Mouse (Mus musculus) forebrain, embryonic 15.5 days (tissue): ENCODE data around the gene Krt27. TPM values are rescaled to one million over a fixed set of nuclear protein-coding genes. Genes with fewer than 3 reads are reported as not detected.

Experiments used
- ATAC-seq: fragments of 200-750 bp; cut with Nextera tagmentation; replicated peaks from 2 replicates; pipeline ENCODE4 v1.8.0; 2017; ENCODE audit warnings: mild to moderate bottlenecking, moderate TSS enrichment, moderate library complexity
- H3K27ac ChIP-seq: fragments of 300-500 bp; sonication (generic); replicated peaks from 2 replicates; pipeline ENCODE4 v1.5.1; 2015; ENCODE audit warnings: mild to moderate bottlenecking, inconsistent platforms
- H3K27me3 ChIP-seq: fragments of 300-500 bp; sonication (generic); 2 replicates; pipeline ENCODE4 v1.6.1; 2015; ENCODE audit warnings: inconsistent platforms
- H3K36me3 ChIP-seq: fragments of 300-500 bp; sonication (generic); 2 replicates; pipeline ENCODE4 v1.6.1; 2015; ENCODE audit warnings: mild to moderate bottlenecking, inconsistent platforms
- H3K4me1 ChIP-seq: fragments of 300-500 bp; sonication (generic); 2 replicates; pipeline ENCODE4 v1.6.1; 2015; ENCODE audit warnings: inconsistent platforms
- H3K4me2 ChIP-seq: fragments of 300-500 bp; sonication (generic); replicated peaks from 2 replicates; pipeline ENCODE4 v1.6.1; 2015; ENCODE audit warnings: mild to moderate bottlenecking, inconsistent platforms
- H3K4me3 ChIP-seq: fragments of 300-500 bp; sonication (generic); 2 replicates; pipeline ENCODE4 v1.5.1; 2015; ENCODE audit warnings: mild to moderate bottlenecking, inconsistent platforms
- H3K9ac ChIP-seq: fragments of 300-500 bp; sonication (generic); replicated peaks from 2 replicates; pipeline ENCODE4 v1.6.1; 2015; ENCODE audit warnings: mild to moderate bottlenecking, inconsistent platforms
- H3K9me3 ChIP-seq: fragments of 300-500 bp; sonication (generic); 2 replicates; pipeline ENCODE4 v1.6.1; 2016; ENCODE audit warnings: inconsistent platforms
- WGBS: fragments of 180-500 bp; shearing (Covaris S2); methylation state at CpG from one replicate; pipeline ENCODE4 v1.1.7; 2015; ENCODE audit warnings: mixed read lengths; 5-methylcytosine and 5-hydroxymethylcytosine counted together
- polyA plus RNA-seq: library from polyadenylated mRNA; unstranded; fragments of >200 nt; fragmentation: Nextera tagmentation; extraction: Ambion mirVana; gene quantifications from 2 replicates; pipeline ENCODE4 v1.2.1, GENCODE M21; 2015

The Krt27 gene
- polyA plus RNA-seq, result not detected in 2 replicates

- Histone ChIP-seq H3K27me3 (no peaks in the 10 kb centered on the region), H3K9ac (no peak within 1 kb of the TSS), H3K4me1 (no peaks in the 10 kb centered on the region), H3K9me3 (no peaks in the 10 kb centered on the region), H3K4me3 (no peak within 1 kb of the TSS), H3K36me3 (no peaks in the 10 kb centered on the region), H3K4me2 (no peak within 1 kb of the TSS), H3K27ac (no peak within 1 kb of the TSS)
- 77% methylated on average over 12 of the region's 12 CpGs for WGBS
- ATAC-seq, result no peak
Observed at GRCm38 (mm10) chr11:99351004-99351403, at the start of gene Krt27. Gene Krt27, minus strand, starts transcription at chr11:99351104.

GRCm38 (mm10) chr11:99399956-99400549 lies 49.1 kb upstream of the Krt27 start:
- Histone ChIP-seq H3K4me1 (no peaks in the 10 kb centered on the region), H3K36me3 (no peaks in the 10 kb centered on the region), H3K27ac (no peak overlapping the region), H3K4me2 (no peak overlapping the region), H3K9me3 (no peaks in the 10 kb centered on the region), H3K27me3 (no peaks in the 10 kb centered on the region), H3K4me3 (no peak overlapping the region), H3K9ac (no peak overlapping the region)
- ATAC-seq, result no peak
- 88% methylated on average over 13 of the region's 13 CpGs for WGBS

- H3K36me3 ChIP-seq, result no peaks in the 10 kb centered on the region
- no peak overlapping the region for H3K4me2 ChIP-seq
- no peak overlapping the region for H3K9ac ChIP-seq
- H3K9me3 ChIP-seq, result no peaks in the 10 kb centered on the region
- no peak overlapping the region for H3K4me3 ChIP-seq
- no peak overlapping the region for H3K27ac ChIP-seq
- no peak for ATAC-seq
- 52% methylated on average over 7 of the region's 8 CpGs for WGBS
- no peaks in the 10 kb centered on the region for H3K27me3 ChIP-seq
- H3K4me1 ChIP-seq, result no peaks in the 10 kb centered on the region
Observed at GRCm38 (mm10) chr11:99398832-99399231, 47.9 kb upstream of the Krt27 start.

DNA sequence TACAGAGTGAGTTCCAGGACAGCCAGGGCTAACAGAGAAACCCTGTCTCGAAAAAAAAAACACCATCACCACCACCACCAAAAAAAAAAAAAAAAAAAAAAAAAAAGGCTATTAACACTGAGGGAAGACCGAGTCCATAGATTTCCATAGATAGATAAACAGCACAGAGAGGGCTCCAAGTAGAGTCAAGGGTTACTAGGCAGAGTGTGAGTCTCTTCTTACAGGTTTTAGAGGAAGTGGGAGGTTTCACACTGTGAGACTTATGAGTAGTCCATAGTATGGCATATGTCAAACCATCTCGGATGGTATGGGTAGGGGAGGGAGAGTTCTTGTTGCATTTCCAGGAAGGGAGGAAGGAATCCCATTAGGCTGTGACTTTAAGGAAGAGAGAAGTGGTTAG lies 47.2 kb upstream of the Krt27 start:
- H3K4me3 ChIP-seq, result no peak overlapping the region
- no peaks in the 10 kb centered on the region for H3K9me3 ChIP-seq
- no peak for ATAC-seq
- H3K27me3 ChIP-seq, result no peaks in the 10 kb centered on the region
- H3K27ac ChIP-seq, result no peak overlapping the region
- no peak overlapping the region for H3K4me2 ChIP-seq
- no peaks in the 10 kb centered on the region for H3K4me1 ChIP-seq
- WGBS, result 78% methylated on average over 3 of the region's 3 CpGs
- H3K36me3 ChIP-seq, result no peaks in the 10 kb centered on the region
- H3K9ac ChIP-seq, result no peak overlapping the region

GRCm38 (mm10) chr11:99396661-99397060 lies 45.8 kb upstream of the Krt27 start:
- 55% methylated on average over 2 of the region's 2 CpGs for WGBS
- H3K9ac ChIP-seq, result no peak overlapping the region
- no peaks in the 10 kb centered on the region for H3K36me3 ChIP-seq
- H3K4me1 ChIP-seq, result no peaks in the 10 kb centered on the region
- no peaks in the 10 kb centered on the region for H3K27me3 ChIP-seq
- H3K4me2 ChIP-seq, result no peak overlapping the region
- ATAC-seq, result no peak
- no peaks in the 10 kb centered on the region for H3K9me3 ChIP-seq
- H3K4me3 ChIP-seq, result no peak overlapping the region
- no peak overlapping the region for H3K27ac ChIP-seq

DNA sequence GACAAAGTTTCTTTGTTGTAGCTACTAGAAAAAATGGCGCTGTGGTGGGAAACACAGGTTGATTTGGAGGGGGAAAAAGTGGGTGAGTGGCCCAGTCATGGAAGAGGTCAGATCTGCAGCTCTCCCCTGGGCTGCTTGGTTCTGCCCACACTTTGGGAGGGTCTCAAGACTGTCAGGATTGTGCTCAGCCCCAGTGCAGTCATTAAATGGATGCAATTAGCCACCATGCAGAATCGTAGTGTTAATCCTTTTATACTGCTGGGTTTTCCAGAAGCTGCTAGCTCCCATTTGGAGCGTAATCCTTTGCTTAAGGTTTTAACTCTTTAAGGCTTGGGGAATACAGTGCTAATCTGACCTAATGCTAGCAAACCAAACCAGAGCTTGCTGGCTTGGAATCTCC lies 45.1 kb upstream of the Krt27 start:
- no peak for ATAC-seq
- no peak overlapping the region for H3K9ac ChIP-seq
- H3K4me3 ChIP-seq, result no peak overlapping the region
- WGBS, result 2% methylated on average over 3 of the region's 3 CpGs
- H3K27ac ChIP-seq, result no peak overlapping the region
- H3K4me2 ChIP-seq, result no peak overlapping the region
- no peaks in the 10 kb centered on the region for H3K9me3 ChIP-seq
- H3K27me3 ChIP-seq, result no peaks in the 10 kb centered on the region
- no peaks in the 10 kb centered on the region for H3K4me1 ChIP-seq
- H3K36me3 ChIP-seq, result no peaks in the 10 kb centered on the region

- ATAC-seq, result no peak
- Histone ChIP-seq H3K27ac (no peak overlapping the region; the same call in 1 of the 2 replicates), H3K27me3 (no peaks in the 10 kb centered on the region), H3K9me3 (no peaks in the 10 kb centered on the region), H3K4me2 (no peak overlapping the region), H3K9ac (no peak overlapping the region), H3K36me3 (no peaks in the 10 kb centered on the region), H3K4me3 (no peak overlapping the region), H3K4me1 (no peaks in the 10 kb centered on the region)
- 81% methylated on average over 10 of the region's 10 CpGs for WGBS
Observed at GRCm38 (mm10) chr11:99392492-99392891, 41.6 kb upstream of the Krt27 start.

DNA sequence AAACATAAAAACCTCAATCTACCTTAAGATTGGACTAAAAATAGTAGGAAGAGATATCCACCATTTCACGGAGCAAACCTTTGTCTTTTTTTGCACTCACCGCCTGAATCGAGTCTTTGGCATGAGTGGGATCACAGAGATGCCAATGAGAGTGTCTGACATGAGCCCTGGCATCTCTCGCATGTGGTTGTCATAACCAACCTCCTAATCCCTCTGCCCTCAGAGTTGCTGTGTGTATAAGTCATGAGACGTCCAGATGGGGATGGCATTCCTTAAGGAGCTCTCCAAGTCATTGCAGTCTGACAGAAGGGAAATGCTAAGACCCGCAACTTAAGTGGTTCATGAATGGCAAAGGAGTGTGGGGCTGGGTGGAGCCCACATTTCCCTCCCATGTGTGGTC lies 40.5 kb upstream of the Krt27 start:
- Histone ChIP-seq H3K4me3 (no peak overlapping the region), H3K36me3 (no peaks in the 10 kb centered on the region), H3K9me3 (no peaks in the 10 kb centered on the region), H3K27me3 (no peaks in the 10 kb centered on the region), H3K27ac (no peak overlapping the region), H3K4me2 (no peak overlapping the region), H3K4me1 (peaks cover 8% of the 10 kb centered on the region; the same call in 1 of the 2 replicates), H3K9ac (no peak overlapping the region)
- 83% methylated on average over 6 of the region's 6 CpGs for WGBS
- ATAC-seq, result no peak

GRCm38 (mm10) chr11:99390866-99391265 lies 40.0 kb upstream of the Krt27 start:
- WGBS, result 81% methylated on average over 7 of the region's 7 CpGs
- H3K27me3 ChIP-seq, result no peaks in the 10 kb centered on the region
- H3K36me3 ChIP-seq, result no peaks in the 10 kb centered on the region
- H3K4me1 ChIP-seq, result peaks cover 8% of the 10 kb centered on the region; the same call in 1 of the 2 replicates
- H3K9me3 ChIP-seq, result no peaks in the 10 kb centered on the region
- H3K4me3 ChIP-seq, result no peak overlapping the region
- H3K27ac ChIP-seq, result peak overlapping the region; percentile 23; the same call in 1 of the 2 replicates
- no peak overlapping the region for H3K4me2 ChIP-seq
- ATAC-seq, result no peak
- no peak overlapping the region for H3K9ac ChIP-seq

DNA sequence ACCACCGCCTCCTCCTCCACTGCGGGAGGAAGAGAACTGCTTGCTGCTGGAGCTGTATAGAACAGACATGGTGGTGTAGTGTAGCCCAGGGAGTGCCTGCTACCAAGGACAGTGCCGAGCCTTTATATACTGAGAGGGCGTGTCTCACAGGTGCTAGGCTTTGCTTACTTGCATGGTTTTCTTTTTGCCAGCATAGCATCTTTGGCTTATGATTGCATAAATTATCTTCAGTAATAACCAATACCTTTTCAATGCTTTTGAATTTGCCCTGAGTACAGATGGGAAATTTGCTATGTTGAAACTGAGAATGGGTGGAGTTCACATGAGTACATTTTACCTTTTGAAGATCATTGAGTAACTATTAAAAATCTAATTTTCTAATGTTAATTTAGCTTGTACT lies 38.4 kb upstream of the Krt27 start, which contains the start of gene Krt10:
TSS of gene Krt10 (minus strand) at position 101 of the 400 bp plus-strand sequence.
- 78% methylated on average over 4 of the region's 4 CpGs for WGBS

GRCm38 (mm10) chr11:99388661-99389060 lies 37.8 kb upstream of the Krt27 start:
- H3K36me3 ChIP-seq, result no peaks in the 10 kb centered on the region
- no peak overlapping the region for H3K9ac ChIP-seq
- WGBS, result 92% methylated on average over 18 of the region's 18 CpGs
- peaks cover 10% of the 10 kb centered on the region; the same call in 1 of the 2 replicates for H3K4me1 ChIP-seq
- H3K9me3 ChIP-seq, result no peaks in the 10 kb centered on the region
- no peak overlapping the region for H3K27ac ChIP-seq
- no peak overlapping the region for H3K4me2 ChIP-seq
- no peaks in the 10 kb centered on the region for H3K27me3 ChIP-seq
- no peak overlapping the region for H3K4me3 ChIP-seq
- no peak for ATAC-seq

More for the DNA sequence above, 38.4 kb upstream of the Krt27 start, which contains the start of gene Krt10:
- peaks cover 10% of the 10 kb centered on the region; the same call in 1 of the 2 replicates for H3K4me1 ChIP-seq
- H3K4me3 ChIP-seq, result no peak within 1 kb of the TSS
- H3K27me3 ChIP-seq, result no peaks in the 10 kb centered on the region
- H3K4me2 ChIP-seq, result no peak within 1 kb of the TSS
- H3K36me3 ChIP-seq, result no peaks in the 10 kb centered on the region
- H3K27ac ChIP-seq, result no peak within 1 kb of the TSS
- H3K9ac ChIP-seq, result no peak within 1 kb of the TSS
- no peaks in the 10 kb centered on the region for H3K9me3 ChIP-seq
- no peak for ATAC-seq

DNA sequence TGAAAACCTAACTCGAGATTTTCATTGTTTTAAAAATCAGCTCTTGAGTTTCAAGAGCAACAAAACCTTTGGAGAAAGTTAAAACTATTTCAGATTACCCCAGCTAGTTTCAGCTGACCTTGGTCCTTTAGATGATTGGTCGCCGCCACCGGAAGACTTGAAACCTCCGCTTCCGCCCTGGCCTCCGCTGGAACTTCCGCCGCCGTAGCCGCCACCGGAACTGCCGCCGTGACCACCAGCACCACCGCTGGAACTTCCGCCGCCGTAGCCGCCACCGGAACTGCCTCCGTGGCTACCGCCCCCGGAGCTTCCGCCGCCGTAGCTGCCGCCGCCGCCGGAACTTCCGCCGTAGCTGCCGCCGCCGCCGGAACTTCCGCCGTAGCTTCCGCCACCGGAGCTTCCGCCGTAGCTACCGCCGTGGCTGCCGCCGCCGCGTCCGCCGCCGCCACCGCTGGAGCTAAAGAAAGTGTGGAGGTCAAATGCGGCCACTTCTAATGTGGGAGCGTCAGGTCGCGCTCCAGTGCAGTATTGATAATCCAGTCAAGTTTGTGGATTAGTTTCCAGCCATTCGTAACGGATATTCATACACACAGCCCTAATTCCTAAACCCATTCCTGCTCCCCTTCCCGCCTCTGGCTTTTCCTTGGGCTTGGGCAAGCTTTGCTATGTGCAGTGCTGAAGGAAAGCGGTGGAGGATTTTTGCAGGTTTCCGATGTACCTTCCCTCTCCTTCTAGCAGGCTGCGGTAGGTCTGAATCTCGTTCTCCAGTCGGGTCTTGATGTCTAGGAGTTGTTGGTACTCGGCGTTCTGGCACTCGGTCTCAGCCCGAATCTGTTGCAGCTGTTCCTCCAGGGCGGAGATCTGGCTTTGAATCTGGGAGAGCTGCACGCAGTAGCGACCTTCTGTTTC lies 35.2 kb upstream of the Krt27 start:
- ATAC-seq, result peak; percentile 90
- Histone ChIP-seq H3K4me2 (peak overlapping the region; percentile 54), H3K4me1 (peaks cover 10% of the 10 kb centered on the region; the same call in 1 of the 2 replicates), H3K27me3 (peaks cover 5% of the 10 kb centered on the region), H3K9me3 (no peaks in the 10 kb centered on the region), H3K4me3 (peak overlapping the region; percentile 51), H3K9ac (peak overlapping the region; percentile 46), H3K27ac (peak overlapping the region; percentile 95), H3K36me3 (no peaks in the 10 kb centered on the region)
- 1% methylated on average over 71 of the region's 71 CpGs for WGBS
